Comparison of ENCODE assay signal across 8 mouse cellular contexts in genomic region chr10:39368572-39369135, GRCm38 (mm10). TPM values are rescaled to one million over a fixed set of nuclear protein-coding genes. Genes with fewer than 3 reads are reported as not detected.
DNase-seq lines count a peak whose midpoint lies in the region; ATAC-seq and TF ChIP-seq lines count a peak whose summit lies in the region.

Fyn (plus strand) TSS chr10:39368855.

- H3K27ac ChIP-seq in gastrocnemius, adult 2 months: peak within 1 kb of the TSS; percentile 90
- peak within 1 kb of the TSS; percentile 91 for H3K27ac ChIP-seq in embryonic facial prominence, embryonic 12.5 days
- H3K27ac ChIP-seq in hindbrain, embryonic 10.5 days: peak within 1 kb of the TSS; percentile 99
- H3K27ac ChIP-seq in liver, embryonic 12.5 days: peak within 1 kb of the TSS; percentile 88
- peak within 1 kb of the TSS; percentile 83 for H3K27ac ChIP-seq in stomach, embryonic 16.5 days (ENCODE audit: low read length)

- H3K9ac ChIP-seq in embryonic facial prominence, embryonic 12.5 days: peak within 1 kb of the TSS; percentile 90
- H3K9ac ChIP-seq in liver, embryonic 12.5 days: peak within 1 kb of the TSS; percentile 90
- H3K9ac ChIP-seq in stomach, embryonic 16.5 days (ENCODE audit: low read length): peak within 1 kb of the TSS; percentile 89

- intact Hi-C loops in gastrocnemius, adult 2 months (cut with DNase I): no loop called here

- H3K9me3 ChIP-seq in embryonic facial prominence, embryonic 12.5 days: no peaks in the 10 kb centered on the region
- H3K9me3 ChIP-seq in hindbrain, embryonic 10.5 days: no peaks in the 10 kb centered on the region
- H3K9me3 ChIP-seq in liver, embryonic 12.5 days (replicated peaks): no peaks in the 10 kb centered on the region
- H3K9me3 ChIP-seq in stomach, embryonic 16.5 days (replicated peaks; ENCODE audit: control insufficient read depth, low read length): no peaks in the 10 kb centered on the region

- TF ChIP-seq CTCF in gastrocnemius, adult 2 months (IDR thresholded peaks at IDR 0.05): no peak

- peaks cover 20% of the 10 kb centered on the region for H3K4me1 ChIP-seq in embryonic facial prominence, embryonic 12.5 days
- H3K4me1 ChIP-seq in hindbrain, embryonic 10.5 days (replicated peaks): peaks cover 40% of the 10 kb centered on the region
- H3K4me1 ChIP-seq in liver, embryonic 12.5 days: peaks cover 48% of the 10 kb centered on the region
- H3K4me1 ChIP-seq in stomach, embryonic 16.5 days (ENCODE audit: control insufficient read depth, insufficient read depth, low read length): peaks cover 11% of the 10 kb centered on the region

- H3K36me3 ChIP-seq in embryonic facial prominence, embryonic 12.5 days: no peaks in the 10 kb centered on the region
- no peaks in the 10 kb centered on the region for H3K36me3 ChIP-seq in hindbrain, embryonic 10.5 days
- no peaks in the 10 kb centered on the region for H3K36me3 ChIP-seq in liver, embryonic 12.5 days
- no peaks in the 10 kb centered on the region for H3K36me3 ChIP-seq in stomach, embryonic 16.5 days (ENCODE audit: control insufficient read depth, insufficient read depth, low read length)

- H3K4me2 ChIP-seq in embryonic facial prominence, embryonic 12.5 days (replicated peaks): peak within 1 kb of the TSS; percentile 84
- peak within 1 kb of the TSS; percentile 98 for H3K4me2 ChIP-seq in liver, embryonic 12.5 days
- peak within 1 kb of the TSS; percentile 61 for H3K4me2 ChIP-seq in stomach, embryonic 16.5 days (ENCODE audit: low read depth, low read length)

- 41% methylated on average over 8 of the region's 8 CpGs for WGBS in embryonic facial prominence, embryonic 12.5 days
- WGBS in hindbrain, embryonic 10.5 days: 37% methylated on average over 8 of the region's 8 CpGs
- WGBS in liver, embryonic 12.5 days (ENCODE audit: insufficient replicate concordance): 12% methylated on average over 8 of the region's 8 CpGs
- WGBS in stomach, embryonic 16.5 days: 34% methylated on average over 8 of the region's 8 CpGs

- peak within 1 kb of the TSS; percentile 98 for H3K4me3 ChIP-seq in gastrocnemius, adult 2 months
- H3K4me3 ChIP-seq in embryonic facial prominence, embryonic 12.5 days: peak within 1 kb of the TSS; percentile 82
- peak within 1 kb of the TSS; percentile 94 for H3K4me3 ChIP-seq in hindbrain, embryonic 10.5 days
- H3K4me3 ChIP-seq in liver, embryonic 12.5 days: peak within 1 kb of the TSS; percentile 92
- peak within 1 kb of the TSS; percentile 93 for H3K4me3 ChIP-seq in stomach, embryonic 16.5 days (replicated peaks; ENCODE audit: low read length)

- DNase-seq in gastrocnemius, adult 2 months: no peak
- no peak for DNase-seq in gastrocnemius, postnatal 25 days
- peak; percentile 82 for DNase-seq in CD4-positive helper T cell, adult 2 months (ENCODE audit: low read depth, low spot score)
- DNase-seq in hindbrain, embryonic 10.5 days (ENCODE audit: low spot score): peak; percentile 11
- no peak for DNase-seq in urinary bladder, postnatal 36 days (ENCODE audit: low spot score in 2 of 2)

- H3K27me3 ChIP-seq in embryonic facial prominence, embryonic 12.5 days: no peaks in the 10 kb centered on the region
- H3K27me3 ChIP-seq in hindbrain, embryonic 10.5 days (ENCODE audit: insufficient read depth, poor library complexity, severe bottlenecking): peaks cover 6% of the 10 kb centered on the region; the same call in 1 of the 2 replicates
- H3K27me3 ChIP-seq in liver, embryonic 12.5 days (replicated peaks): 0 out of 2 replicates have a peak, but pooled peaks cover 3% of the 10 kb centered on the region
- no peaks in the 10 kb centered on the region for H3K27me3 ChIP-seq in stomach, embryonic 16.5 days (ENCODE audit: control insufficient read depth, insufficient read depth, low read length)

- ATAC-seq in embryonic facial prominence, embryonic 12.5 days (ENCODE audit: insufficient number of reproducible peaks, insufficient read depth, low FRiP score, low TSS enrichment): no peak
- no peak for ATAC-seq in liver, embryonic 12.5 days
- no peak for ATAC-seq in stomach, embryonic 16.5 days (ENCODE audit: insufficient read depth, low FRiP score)

RNA-seq across cellular contexts. Expression of gene Fyn, which starts in this region (rescaled TPM):
- total RNA-seq in gastrocnemius, adult 2 months (2021): 10 to 100 TPM in 1 of 2 experiments, 1 to 10 TPM in 1; 7.3 to 12.0 TPM
- total RNA-seq in gastrocnemius, postnatal 25 days (2021): 1 to 10 TPM; 7.1 to 9.8 TPM
- 37.4 and 41.8 TPM in 2 replicates for polyA plus RNA-seq in embryonic facial prominence, embryonic 12.5 days (2016; fragmentation: Nextera tagmentation; extraction: Ambion mirVana)
- polyA plus RNA-seq in hindbrain, embryonic 10.5 days (2016; fragmentation: Nextera tagmentation; extraction: Ambion mirVana): 30.6 and 34.1 TPM in 2 replicates
- polyA plus RNA-seq in liver, embryonic 12.5 days (2016; fragmentation: Nextera tagmentation; extraction: Ambion mirVana): 15.1 and 15.7 TPM in 2 replicates
- polyA plus RNA-seq in stomach, embryonic 16.5 days (2015; fragmentation: Nextera tagmentation; extraction: Ambion mirVana): 18.2 and 20.2 TPM in 2 replicates

Comparison
In these comparisons a context has a peak if more than half of its experiments do, and no peak if none do; other contexts are left out.
1. DNase-seq: peak in CD4-positive helper T cell, adult 2 months (single experiment) and hindbrain, embryonic 10.5 days (single experiment); none in gastrocnemius, adult 2 months (single experiment), gastrocnemius, postnatal 25 days (single experiment) and urinary bladder, postnatal 36 days (0 of 2).
2. Peak in every context shown above with its lines, with median percentiles within 50 percentile points of each other: H3K27ac ChIP-seq, H3K4me3 ChIP-seq, H3K4me2 ChIP-seq and H3K9ac ChIP-seq.